Mouse (Mus musculus): ENCODE data around the gene Muc1. TPM values are rescaled to one million over a fixed set of nuclear protein-coding genes. Genes with fewer than 3 reads are reported as not detected.

The Muc1 gene
- total RNA-seq, 2 experiments from 2014 or later, result 0.89 to 0.91 TPM

Small RNAs within 50 kb of the gene (microRNA-seq; reads per million reads assigned to microRNA genes)
- gene Mir92b, result 8,720 to 14,450 reads per million in 2 experiments

Other genes with a start within 250 kb of the Muc1 start
- gene Rusc1, start 135.7 kb upstream of the Muc1 start, total RNA-seq (2021), result 100 to 1,000 TPM; 132 to 145 TPM
- gene Gm43738, start 128.0 kb upstream of the Muc1 start, total RNA-seq (2021), result not detected
- gene Fdps, start 127.1 kb upstream of the Muc1 start, total RNA-seq (2021), result 10 to 100 TPM; 86.4 to 99.0 TPM
- gene Pklr, start 92.9 kb upstream of the Muc1 start, total RNA-seq (2021), result not detected
- 10 to 100 TPM; 10.7 to 16.7 TPM for gene Hcn3, start 68.9 kb upstream of the Muc1 start, total RNA-seq (2021)
- gene Clk2, start 64.3 kb upstream of the Muc1 start, total RNA-seq (2021), result 10 to 100 TPM; 39.0 to 46.7 TPM
- gene Scamp3, start 51.6 kb upstream of the Muc1 start, total RNA-seq (2021), result 10 to 100 TPM; 67.8 to 73.3 TPM
- 10 to 100 TPM; 57.1 to 61.7 TPM for gene Fam189b, start 45.9 kb upstream of the Muc1 start, total RNA-seq (2021)
- 10 to 100 TPM; 59.9 to 63.6 TPM for gene Gba, start 26.1 kb upstream of the Muc1 start, total RNA-seq (2021)
- 10 to 100 TPM; 37.0 to 50.7 TPM for gene Thbs3, start 13.9 kb upstream of the Muc1 start, total RNA-seq (2021)
- 100 to 1,000 TPM; 102 TPM for gene Mtx1, start 2.0 kb upstream of the Muc1 start, total RNA-seq (2021)
- gene Krtcap2, start 16.9 kb downstream of the Muc1 start, total RNA-seq (2021), result 10 to 100 TPM; 79.2 to 87.4 TPM
- 10 to 100 TPM; 86.4 to 96.0 TPM for gene Trim46, start 17.3 kb downstream of the Muc1 start, total RNA-seq (2021)
- 10 to 100 TPM; 51.1 to 71.0 TPM for gene Dpm3, start 30.3 kb downstream of the Muc1 start, total RNA-seq (2021)
- 10 to 100 TPM; 39.5 to 49.3 TPM for gene Slc50a1, start 41.5 kb downstream of the Muc1 start, total RNA-seq (2021)
- gene Efna1, start 52.1 kb downstream of the Muc1 start, total RNA-seq (2021), result 1 to 10 TPM; 7.1 to 7.6 TPM
- 10 to 100 TPM; 77.1 to 82.6 TPM for gene Efna3, start 93.9 kb downstream of the Muc1 start, total RNA-seq (2021)
- gene Efna4, start 109.0 kb downstream of the Muc1 start, total RNA-seq (2021), result under 1 TPM; 0.68 to 0.98 TPM
- 100 to 1,000 TPM; 109 to 112 TPM for gene Adam15, start 120.9 kb downstream of the Muc1 start, total RNA-seq (2021)
- under 1 TPM; 0.20 to 0.42 TPM for gene Dcst2, start 132.9 kb downstream of the Muc1 start, total RNA-seq (2021)
- gene Dcst1, start 136.2 kb downstream of the Muc1 start, total RNA-seq (2021), result not detected
- gene Zbtb7b, start 165.7 kb downstream of the Muc1 start, total RNA-seq (2021), result 10 to 100 TPM; 12.3 to 14.4 TPM
- 1 to 10 TPM; 3.7 to 5.0 TPM for gene Lenep, start 173.7 kb downstream of the Muc1 start, total RNA-seq (2021)
- gene Flad1, start 182.8 kb downstream of the Muc1 start, total RNA-seq (2021), result 10 to 100 TPM; 32.4 to 33.3 TPM
- gene Cks1b, start 189.3 kb downstream of the Muc1 start, total RNA-seq (2021), result 1 to 10 TPM; 2.4 to 3.0 TPM
- gene Shc1, start 189.4 kb downstream of the Muc1 start, total RNA-seq (2021), result 10 to 100 TPM; 11.9 to 13.5 TPM
- gene Pygo2, start 201.2 kb downstream of the Muc1 start, total RNA-seq (2021), result 10 to 100 TPM; 55.4 to 59.7 TPM
- 10 to 100 TPM; 40.0 to 46.4 TPM for gene Pbxip1, start 207.6 kb downstream of the Muc1 start, total RNA-seq (2021)
- gene Pmvk, start 225.5 kb downstream of the Muc1 start, total RNA-seq (2021), result 10 to 100 TPM; 31.3 to 37.9 TPM